Mouse (Mus musculus) lung, postnatal 0 days (tissue): ENCODE measurements at regions not wholly inside any gene's neighbourhood (a gene's known extent, or its start where the extent isn't known, plus 50 kb on each side); places are given as distances from the start of the nearest gene placed in this dataset.

Source experiments
- ATAC-seq: fragments of 200-750 bp; cut with Nextera tagmentation; 2 replicates; pipeline ENCODE4 v1.8.0; 2017; ENCODE audit warnings: moderate library complexity
- DNase-seq: peaks from one replicate; pipeline ENCODE4 v3.0.0-alpha.2; 2016; ENCODE audit warnings: low spot score
- H3K27ac ChIP-seq: fragments of 300-500 bp; sonication (generic); 2 replicates; pipeline ENCODE4 v1.5.1; 2014; ENCODE audit warnings: antibody characterized with exemption, mild to moderate bottlenecking, low read length, mixed read lengths
- H3K27me3 ChIP-seq: fragments of 300-500 bp; sonication (generic); replicated peaks from 2 replicates; pipeline ENCODE4 v1.6.1; 2014; ENCODE audit warnings: low read length, mixed read lengths; ENCODE audit not compliant: insufficient read depth
- H3K36me3 ChIP-seq: fragments of 300-500 bp; sonication (generic); 2 replicates; pipeline ENCODE4 v1.6.1; 2014; ENCODE audit warnings: low read length, mixed read lengths; ENCODE audit not compliant: insufficient read depth
- H3K4me1 ChIP-seq: fragments of 300-500 bp; sonication (generic); 2 replicates; pipeline ENCODE4 v1.6.1; 2014; ENCODE audit warnings: antibody characterized with exemption, low read depth, low read length, mixed read lengths; ENCODE audit not compliant: insufficient read depth
- H3K4me2 ChIP-seq: fragments of 300-500 bp; sonication (generic); replicated peaks from 2 replicates; pipeline ENCODE4 v1.6.1; 2014; ENCODE audit warnings: low read depth, mild to moderate bottlenecking, low read length, moderate library complexity, mixed read lengths
- H3K4me3 ChIP-seq: fragments of 300-500 bp; sonication (generic); 2 replicates; pipeline ENCODE4 v1.5.1; 2014; ENCODE audit warnings: low read depth, low read length
- H3K9ac ChIP-seq: fragments of 300-500 bp; sonication (generic); replicated peaks from 2 replicates; pipeline ENCODE4 v1.6.1; 2014; ENCODE audit warnings: low read depth, mild to moderate bottlenecking
- H3K9me3 ChIP-seq: fragments of 300-500 bp; sonication (generic); 2 replicates; pipeline ENCODE4 v1.6.1; 2016; ENCODE audit warnings: low read length, mixed read lengths
- CTCF ChIP-seq: IDR thresholded peaks from 2 replicates; pipeline ENCODE4 v1.5.1; 2016; ENCODE audit warnings: antibody characterized with exemption, mild to moderate bottlenecking
- EP300 ChIP-seq: IDR thresholded peaks from 2 replicates; pipeline ENCODE4 v1.6.1; 2016; ENCODE audit warnings: antibody characterized with exemption, mild to moderate bottlenecking, control low read depth
- WGBS: fragments of 180-500 bp; shearing (Covaris S2); extraction: QIAGEN DNeasy Blood & Tissue Kit; methylation state at CpG from one replicate; pipeline ENCODE4 v1.1.7; 2014; 5-methylcytosine and 5-hydroxymethylcytosine counted together
- microRNA counts: library from miRNA; unstranded; fragments of <30 nt; microRNA quantifications from one replicate; lab custom pipeline; 2015
- microRNA-seq: library from miRNA; unstranded; fragments of <30 nt; microRNA quantifications from one replicate; pipeline ENCODE4, GENCODE M21; 2016

DNA sequence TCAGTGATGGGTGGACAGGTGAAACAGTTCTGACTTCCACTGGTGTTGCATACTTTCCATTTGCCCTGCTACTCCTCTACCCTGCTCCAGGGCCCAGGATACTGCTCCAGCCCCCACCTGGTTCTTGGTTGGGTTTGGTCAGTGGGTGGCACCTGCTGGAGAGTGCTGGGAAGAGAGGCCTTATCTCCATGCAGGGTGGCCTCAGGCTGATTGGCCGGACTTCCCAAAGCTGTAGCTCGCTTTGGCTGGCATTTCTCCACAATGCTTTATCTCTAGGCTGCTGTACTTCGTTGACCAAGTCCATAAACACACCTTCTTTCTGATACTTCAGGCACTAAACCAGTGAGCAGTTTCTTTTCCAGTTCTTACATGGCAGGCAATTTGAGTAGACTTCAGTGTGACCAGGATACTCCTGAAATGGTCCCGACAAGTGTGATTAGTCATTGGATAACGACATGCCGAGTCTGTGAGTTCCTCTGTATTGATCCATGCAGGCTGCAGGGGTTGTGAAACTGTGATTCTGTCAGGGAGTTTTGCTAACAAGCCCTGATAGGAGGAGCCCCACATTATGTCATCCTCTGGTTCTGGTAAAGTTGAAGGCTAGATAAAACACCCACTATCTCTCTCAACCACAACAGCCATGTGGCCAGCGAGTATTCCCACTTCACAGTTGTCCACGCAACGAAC is 50.1 kb upstream of the Nr5a2 start:
- Histone ChIP-seq H3K9ac (no peak overlapping the region), H3K9me3 (no peaks in the 10 kb centered on the region), H3K36me3 (no peaks in the 10 kb centered on the region), H3K27me3 (no peaks in the 10 kb centered on the region), H3K4me1 (no peaks in the 10 kb centered on the region), H3K27ac (no peak overlapping the region), H3K4me3 (no peak overlapping the region), H3K4me2 (no peak overlapping the region)
- ATAC-seq: no peak
- 42% methylated on average over 9 of the region's 9 CpGs for WGBS
- TF ChIP-seq CTCF: no peak
- no peak for TF ChIP-seq EP300
- no peak for DNase-seq

MicroRNA genes in the stretch of these regions (microRNA counts, 519-probe panel; counts per million panel counts)
- microRNA mmu-miR-181a (lab: Ali Mortazavi, UCI) (7,074 counts per million, percentile 94 among the panel's probes with 10 or more counts), microRNA mmu-miR-181b+mmu-miR-181d (lab: Ali Mortazavi, UCI) (3,487 counts per million, percentile 22 among the panel's probes with 10 or more counts)

Small RNA genes in the stretch of these regions (microRNA-seq; reads per million reads assigned to microRNA genes)
- 2,053 reads per million, percentile 83 among the genes with 10 or more reads in this experiment for gene Mir181a-1
- gene Mir181b-1: 6.4 reads per million, percentile 17 among the genes with 10 or more reads in this experiment
